Mouse (Mus musculus) limb, embryonic 13.5 days (tissue): Measurements from ENCODE around the gene Mettl26. TPM values are rescaled to one million over a fixed set of nuclear protein-coding genes. Genes with fewer than 3 reads are reported as not detected.
A peak's percentile ranks its signal among the peaks of the same experiment; 100 is the strongest.
"Not testable (repeated sequence)": the region's sequence is repeated elsewhere in the genome, so short reads cannot be mapped to it uniquely, and the experiment has no call there.

Experiments
- ATAC-seq: fragments of 200-750 bp; cut with Nextera tagmentation; 2 replicates; pipeline ENCODE4 v1.8.0; 2017; ENCODE audit warnings: low read depth, moderate number of reproducible peaks, moderate TSS enrichment; ENCODE audit not compliant: low FRiP score
- H3K27ac ChIP-seq: fragments of 300-500 bp; sonication (generic); 2 replicates; pipeline ENCODE4 v1.5.1; 2015; ENCODE audit warnings: inconsistent platforms, mild to moderate bottlenecking, moderate library complexity
- H3K27me3 ChIP-seq: fragments of 300-500 bp; sonication (generic); 2 replicates; pipeline ENCODE4 v1.6.1; 2015; ENCODE audit warnings: mild to moderate bottlenecking, inconsistent platforms
- H3K36me3 ChIP-seq: fragments of 300-500 bp; sonication (generic); 2 replicates; pipeline ENCODE4 v1.6.1; 2015; ENCODE audit warnings: inconsistent platforms, mild to moderate bottlenecking, moderate library complexity
- H3K4me1 ChIP-seq: fragments of 300-500 bp; sonication (generic); 2 replicates; pipeline ENCODE4 v1.6.1; 2015; ENCODE audit warnings: inconsistent platforms
- H3K4me2 ChIP-seq: fragments of 300-500 bp; sonication (generic); replicated peaks from 2 replicates; pipeline ENCODE4 v1.6.1; 2015; ENCODE audit warnings: inconsistent platforms, mild to moderate bottlenecking, moderate library complexity
- H3K4me3 ChIP-seq: fragments of 300-500 bp; sonication (generic); 2 replicates; pipeline ENCODE4 v1.5.1; 2015; ENCODE audit warnings: moderate library complexity, mild to moderate bottlenecking, inconsistent platforms
- H3K9ac ChIP-seq: fragments of 300-500 bp; sonication (generic); 2 replicates; pipeline ENCODE4 v1.6.1; 2015; ENCODE audit warnings: mild to moderate bottlenecking, inconsistent platforms
- H3K9me3 ChIP-seq: fragments of 300-500 bp; sonication (generic); 2 replicates; pipeline ENCODE4 v1.6.1; 2016; ENCODE audit warnings: inconsistent platforms
- WGBS: fragments of 180-500 bp; shearing (Covaris S2); methylation state at CpG from one replicate; pipeline ENCODE4 v1.1.7; 2015; 5-methylcytosine and 5-hydroxymethylcytosine counted together
- polyA plus RNA-seq: library from polyadenylated mRNA; unstranded; fragments of >200 nt; fragmentation: Nextera tagmentation; extraction: Ambion mirVana; gene quantifications from 2 replicates; pipeline ENCODE4 v1.2.1, GENCODE M21; 2015

Gene Mettl26
- polyA plus RNA-seq, 1 experiment from 2014 or later, result 56.2 TPM

- H3K4me3 ChIP-seq, result no peak overlapping the region
- 83% methylated on average over 6 of the region's 6 CpGs for WGBS
- no peak overlapping the region for H3K9ac ChIP-seq
- ATAC-seq, result no peak
- H3K36me3 ChIP-seq, result peaks cover 2% of the 10 kb centered on the region; the same call in 1 of the 2 replicates
- no peaks in the 10 kb centered on the region for H3K9me3 ChIP-seq
- peaks cover 29% of the 10 kb centered on the region for H3K4me1 ChIP-seq
- H3K27ac ChIP-seq, result no peak overlapping the region
- no peak overlapping the region for H3K4me2 ChIP-seq
- no peaks in the 10 kb centered on the region for H3K27me3 ChIP-seq
Observed at GRCm38 (mm10) chr17:25863681-25864080, 11.2 kb upstream of the Mettl26 start.

- H3K36me3 ChIP-seq, result no peaks in the 10 kb centered on the region
- H3K4me2 ChIP-seq, result no peak overlapping the region
- H3K9ac ChIP-seq, result peak overlapping the region; percentile 3; the same call in 1 of the 2 replicates
- H3K27ac ChIP-seq, result no peak overlapping the region
- no peaks in the 10 kb centered on the region for H3K27me3 ChIP-seq
- no peak overlapping the region for H3K4me3 ChIP-seq
- no peaks in the 10 kb centered on the region for H3K9me3 ChIP-seq
- no peak for ATAC-seq
- peaks cover 33% of the 10 kb centered on the region for H3K4me1 ChIP-seq
- 90% methylated on average over 14 of the region's 14 CpGs for WGBS
Observed at GRCm38 (mm10) chr17:25864311-25864710, 10.6 kb upstream of the Mettl26 start.

GRCm38 (mm10) chr17:25865288-25865687, 9.6 kb upstream of the Mettl26 start:
- Histone ChIP-seq H3K4me1 (peaks cover 30% of the 10 kb centered on the region), H3K36me3 (no peaks in the 10 kb centered on the region), H3K9ac (no peak overlapping the region), H3K27ac (no peak overlapping the region), H3K9me3 (no peaks in the 10 kb centered on the region), H3K4me3 (no peak overlapping the region), H3K4me2 (no peak overlapping the region), H3K27me3 (no peaks in the 10 kb centered on the region)
- ATAC-seq, result no peak
- WGBS, result 91% methylated on average over 11 of the region's 11 CpGs

GRCm38 (mm10) chr17:25866172-25866571, 8.7 kb upstream of the Mettl26 start:
- 84% methylated on average over 3 of the region's 3 CpGs for whole genome bisulfite sequencing
- H3K27me3 ChIP-seq, result no peaks in the 10 kb centered on the region
- H3K4me2 ChIP-seq, result no peak overlapping the region
- no peaks in the 10 kb centered on the region for H3K36me3 ChIP-seq
- H3K4me1 ChIP-seq, result peaks cover 22% of the 10 kb centered on the region
- H3K4me3 ChIP-seq, result no peak overlapping the region
- no peaks in the 10 kb centered on the region for H3K9me3 ChIP-seq
- H3K9ac ChIP-seq, result no peak overlapping the region
- ATAC-seq, result no peak
- H3K27ac ChIP-seq, result no peak overlapping the region

- no peak for ATAC-seq
- Histone ChIP-seq H3K36me3 (no peaks in the 10 kb centered on the region), H3K4me3 (peak overlapping the region; percentile 82), H3K27me3 (no peaks in the 10 kb centered on the region), H3K4me2 (peak overlapping the region; percentile 99), H3K4me1 (peaks cover 15% of the 10 kb centered on the region), H3K27ac (no peak overlapping the region), H3K9ac (peak overlapping the region; percentile 72), H3K9me3 (no peaks in the 10 kb centered on the region)
- 14% methylated on average over 7 of the region's 7 CpGs for WGBS
Observed at GRCm38 (mm10) chr17:25867509-25867835, 7.4 kb upstream of the Mettl26 start.

- no peak overlapping the region for H3K27ac ChIP-seq
- no peaks in the 10 kb centered on the region for H3K36me3 ChIP-seq
- 1% methylated on average over 42 of the region's 42 CpGs for WGBS
- peak overlapping the region; percentile 99 for H3K4me2 ChIP-seq
- H3K4me1 ChIP-seq, result peaks cover 15% of the 10 kb centered on the region
- H3K9ac ChIP-seq, result peak overlapping the region; percentile 72
- ATAC-seq, result peak; percentile 12; the same call in 1 of the 2 replicates
- no peaks in the 10 kb centered on the region for H3K9me3 ChIP-seq
- no peaks in the 10 kb centered on the region for H3K27me3 ChIP-seq
- H3K4me3 ChIP-seq, result peak overlapping the region; percentile 82
Observed at GRCm38 (mm10) chr17:25867836-25868600, 6.9 kb upstream of the Mettl26 start.

- peak; percentile 87 for ATAC-seq
- H3K27me3 ChIP-seq, result no peaks in the 10 kb centered on the region
- no peaks in the 10 kb centered on the region for H3K36me3 ChIP-seq
- H3K4me3 ChIP-seq, result peak within 1 kb of the TSS; percentile 82
- peak within 1 kb of the TSS; percentile 63; the same call in 1 of the 2 replicates for H3K27ac ChIP-seq
- no peaks in the 10 kb centered on the region for H3K9me3 ChIP-seq
- H3K4me2 ChIP-seq, result peak within 1 kb of the TSS; percentile 99
- peaks cover 15% of the 10 kb centered on the region for H3K4me1 ChIP-seq
- WGBS, result 1% methylated on average over 23 of the region's 24 CpGs
- H3K9ac ChIP-seq, result peak within 1 kb of the TSS; percentile 72
Observed at GRCm38 (mm10) chr17:25868601-25869191, 6.2 kb upstream of the Mettl26 start, which contains the start of gene Mcrip2. Mcrip2 (minus strand) TSS chr17:25868764.

DNA sequence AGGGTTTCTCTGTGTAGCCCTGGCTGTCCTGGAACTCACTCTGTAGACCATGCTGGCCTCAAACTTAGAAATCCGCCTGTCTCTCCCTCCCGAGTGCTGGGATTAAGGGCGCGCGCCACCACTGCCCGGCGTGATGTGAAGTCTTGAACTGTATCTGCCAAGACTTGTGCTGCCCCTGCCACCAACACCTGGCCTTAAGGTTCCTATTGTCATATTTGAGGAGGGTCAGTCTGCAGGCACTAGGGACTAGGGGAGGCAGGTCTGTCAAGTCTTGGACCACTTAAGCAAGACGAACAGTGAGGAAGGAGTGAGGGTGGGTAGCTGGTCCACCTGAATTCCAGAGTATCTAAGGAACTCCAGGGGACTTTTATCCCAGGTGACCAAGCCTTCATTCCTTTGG, 5.4 kb upstream of the Mettl26 start:
- Histone ChIP-seq H3K36me3 (no peaks in the 10 kb centered on the region), H3K27ac (no peak overlapping the region)
- ATAC-seq, result no peak

DNA sequence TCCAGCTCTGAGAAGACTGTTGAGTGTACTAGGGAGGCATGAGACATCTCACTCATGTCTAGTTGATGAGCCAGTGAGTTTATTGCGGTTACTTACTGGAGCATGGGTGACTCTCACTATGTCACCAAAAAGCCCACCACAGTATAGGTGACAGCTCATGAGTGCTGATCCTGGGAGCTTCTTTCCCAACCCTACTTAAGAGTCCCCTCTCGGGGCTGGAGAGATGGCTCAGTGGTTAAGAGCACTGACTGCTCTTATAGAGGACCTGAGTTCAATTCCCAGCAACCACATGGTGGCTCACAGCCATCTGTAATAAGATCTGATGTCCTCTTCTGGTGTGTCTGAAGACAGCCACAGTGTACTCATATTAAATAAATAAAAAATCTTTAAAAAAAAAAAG, 4.9 kb upstream of the Mettl26 start:
- no peak overlapping the region for H3K4me3 ChIP-seq
- ATAC-seq, result no peak
- 85% methylated on average over 2 of the region's 2 CpGs for WGBS

More for the DNA sequence above, 5.4 kb upstream of the Mettl26 start:
- 91% methylated on average over 8 of the region's 8 CpGs for WGBS
- Histone ChIP-seq H3K4me1 (peaks cover 22% of the 10 kb centered on the region), H3K9me3 (no peaks in the 10 kb centered on the region), H3K9ac (no peak overlapping the region), H3K4me3 (no peak overlapping the region), H3K4me2 (no peak overlapping the region), H3K27me3 (no peaks in the 10 kb centered on the region)

GRCm38 (mm10) chr17:25871566-25871965, 3.3 kb upstream of the Mettl26 start:
- not testable (repeated sequence) for H3K9ac ChIP-seq, H3K4me3 ChIP-seq, H3K9me3 ChIP-seq, ATAC-seq, H3K36me3 ChIP-seq, H3K27me3 ChIP-seq, H3K27ac ChIP-seq, H3K4me2 ChIP-seq
- peaks cover 31% of the 10 kb centered on the region for H3K4me1 ChIP-seq

More for the DNA sequence above, 4.9 kb upstream of the Mettl26 start:
- H3K36me3 ChIP-seq, result no peaks in the 10 kb centered on the region
- no peak overlapping the region for H3K9ac ChIP-seq
- H3K4me1 ChIP-seq, result peaks cover 22% of the 10 kb centered on the region
- no peak overlapping the region for H3K27ac ChIP-seq
- no peaks in the 10 kb centered on the region for H3K27me3 ChIP-seq
- H3K9me3 ChIP-seq, result no peaks in the 10 kb centered on the region
- H3K4me2 ChIP-seq, result no peak overlapping the region

DNA sequence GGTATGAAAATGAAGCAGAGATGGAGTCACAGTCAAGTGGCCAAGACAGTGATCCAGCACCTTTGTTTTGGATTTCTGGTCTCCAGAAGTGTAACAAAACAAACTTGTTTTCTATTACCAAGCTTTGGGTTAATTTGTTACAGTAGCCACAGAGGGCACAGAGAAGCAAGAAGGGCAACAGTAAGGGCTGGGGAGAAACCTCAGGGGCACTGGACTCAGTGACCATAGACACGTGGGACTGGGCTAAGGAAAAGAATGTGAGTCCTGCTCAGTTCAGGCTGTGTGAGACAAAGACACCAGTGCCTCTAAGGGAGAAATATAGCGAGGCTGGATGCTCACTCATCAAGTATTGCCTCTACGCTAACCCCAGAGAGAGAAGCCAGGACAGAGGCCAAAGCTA, 2.2 kb upstream of the Mettl26 start:
- 77% methylated on average over 3 of the region's 3 CpGs for WGBS
- Histone ChIP-seq H3K4me3 (no peak overlapping the region), H3K4me1 (peaks cover 34% of the 10 kb centered on the region), H3K27ac (no peak overlapping the region), H3K36me3 (peaks cover 1% of the 10 kb centered on the region), H3K4me2 (no peak overlapping the region), H3K9ac (no peak overlapping the region), H3K9me3 (no peaks in the 10 kb centered on the region), H3K27me3 (no peaks in the 10 kb centered on the region)
- no peak for ATAC-seq

GRCm38 (mm10) chr17:25873405-25874147, 1.3 kb upstream of the Mettl26 start:
- Histone ChIP-seq H3K4me2 (peak overlapping the region; percentile 96), H3K36me3 (peaks cover 10% of the 10 kb centered on the region), H3K9me3 (no peaks in the 10 kb centered on the region), H3K27me3 (no peaks in the 10 kb centered on the region), H3K27ac (0 out of 2 replicates have a peak overlapping the region, but pooled peaks have one; percentile 94), H3K9ac (no peak overlapping the region), H3K4me1 (peaks cover 28% of the 10 kb centered on the region), H3K4me3 (peak overlapping the region; percentile 76)
- ATAC-seq, result no peak
- 81% methylated on average over 11 of the region's 11 CpGs for WGBS
